Mouse (Mus musculus) urinary bladder, postnatal 25 days (tissue): ENCODE data around the gene Luc7l3.

Source experiments
- DNase-seq: peaks from one replicate; pipeline ENCODE4 v3.0.0; 2022; ENCODE audit warnings: low spot score

The Luc7l3 gene

DNA sequence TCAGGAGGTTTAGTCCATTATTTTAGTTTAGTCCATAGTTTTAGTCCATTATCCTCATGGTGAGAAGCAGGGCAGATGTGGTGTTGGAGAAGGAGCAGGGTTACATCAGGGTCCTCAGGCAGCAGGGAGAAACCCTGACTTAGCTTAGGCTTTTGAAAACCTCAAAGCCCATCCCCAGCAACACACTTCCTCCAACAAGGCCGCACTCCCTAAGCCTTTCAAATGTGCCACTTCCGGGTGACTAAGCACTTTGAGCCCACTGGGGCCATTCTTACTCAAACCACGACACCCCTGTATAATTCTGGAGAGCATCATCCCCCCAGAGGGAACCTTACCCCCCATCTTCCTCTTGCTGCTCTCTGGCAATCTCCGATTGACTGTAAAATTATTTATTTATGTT is 62.0 kb downstream of the Luc7l3 start:
- no peak for DNase-seq

DNA sequence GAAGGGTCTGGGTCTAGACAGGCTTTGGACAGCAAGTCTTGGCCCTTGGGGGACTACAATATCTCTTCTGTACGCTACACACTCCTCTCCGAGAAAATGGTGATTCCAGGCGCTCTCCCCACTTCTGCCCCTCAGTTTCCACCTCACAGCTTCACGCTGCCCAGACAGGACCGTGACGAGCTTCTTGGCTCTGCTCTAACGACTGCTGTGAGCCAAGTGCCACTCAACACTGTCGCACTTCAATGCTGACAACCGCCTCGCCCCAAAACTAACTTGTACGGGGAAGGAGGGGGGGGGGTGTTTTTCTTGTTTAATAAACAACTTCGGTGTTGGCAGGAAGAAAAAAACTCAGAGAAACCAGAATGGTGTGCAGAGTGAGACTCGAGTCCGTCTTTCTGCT is 63.8 kb downstream of the Luc7l3 start:
- DNase-seq, result no peak

DNA sequence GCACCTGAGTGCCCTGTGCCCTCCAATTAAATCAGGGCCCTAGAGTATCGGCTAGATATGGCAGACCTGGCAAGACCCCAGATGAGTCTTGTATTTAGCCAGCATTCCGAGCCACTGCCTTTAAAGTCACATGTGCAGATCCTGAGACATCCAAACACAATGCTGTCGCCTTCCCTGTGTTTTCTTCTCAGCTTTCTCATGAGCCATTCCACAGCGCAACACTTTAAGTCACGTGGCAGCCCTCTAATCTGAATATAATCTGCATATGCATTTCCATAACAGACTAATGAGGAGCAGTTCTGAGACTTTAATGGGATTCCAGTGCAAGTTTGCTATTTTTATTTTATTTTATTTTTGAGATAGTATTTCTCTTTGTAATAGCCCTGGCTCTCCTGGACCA is 66.1 kb downstream of the Luc7l3 start:
- no peak for DNase-seq

DNA sequence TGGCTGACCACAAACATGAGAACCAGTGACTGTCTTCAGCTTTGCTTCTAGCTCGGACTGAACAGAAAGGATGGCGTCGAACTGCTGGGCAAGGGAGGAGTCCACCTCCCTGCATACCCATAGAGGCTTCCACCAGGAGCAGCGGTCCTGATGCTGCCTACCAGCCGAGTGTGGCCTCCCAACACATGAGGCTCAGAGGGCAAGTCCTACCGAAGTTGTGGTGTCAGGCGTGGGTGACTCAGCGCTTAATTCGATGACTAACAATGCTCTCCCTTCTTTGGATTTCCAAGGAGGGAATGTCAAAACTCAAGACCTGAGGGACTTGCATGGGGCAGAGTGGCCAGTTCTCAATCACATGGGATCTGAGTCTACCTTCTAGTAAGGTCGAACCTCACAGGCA is 68.1 kb downstream of the Luc7l3 start:
- no peak for DNase-seq

DNA sequence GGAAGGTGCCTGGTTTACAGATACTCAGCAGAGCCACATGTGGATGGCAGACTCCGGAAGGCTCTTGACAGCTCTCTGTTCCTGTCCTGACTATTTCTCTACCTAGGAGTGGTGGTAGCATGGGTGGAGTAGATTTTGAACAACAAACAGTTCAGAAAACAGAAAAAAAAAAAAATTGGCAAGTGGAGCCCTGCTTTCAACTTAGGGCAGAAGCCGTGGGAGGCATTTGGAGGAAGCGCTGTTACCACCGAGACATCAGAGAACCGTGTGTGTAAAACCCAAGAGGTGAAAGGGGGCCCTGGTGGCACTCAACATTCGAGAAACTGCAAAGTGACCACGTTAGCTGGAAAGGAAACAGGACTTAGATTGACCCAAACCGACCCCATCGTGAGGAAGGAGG is 68.6 kb downstream of the Luc7l3 start:
- DNase-seq, result no peak

DNA sequence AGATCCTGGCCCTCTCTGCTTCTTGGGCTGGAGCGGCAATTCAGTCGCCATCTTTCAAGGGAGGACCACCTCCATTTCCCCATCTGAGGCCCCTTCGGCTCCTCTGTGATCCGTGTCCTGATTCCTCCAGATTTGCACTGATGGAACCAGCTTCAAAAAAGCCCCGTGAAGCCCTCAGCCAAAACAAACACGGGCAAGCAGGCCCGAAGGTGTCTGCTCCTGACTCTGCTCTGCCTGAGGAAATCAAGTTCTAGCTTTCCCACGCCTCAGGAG is 75.1 kb downstream of the Luc7l3 start:
- DNase-seq, result no peak

DNA sequence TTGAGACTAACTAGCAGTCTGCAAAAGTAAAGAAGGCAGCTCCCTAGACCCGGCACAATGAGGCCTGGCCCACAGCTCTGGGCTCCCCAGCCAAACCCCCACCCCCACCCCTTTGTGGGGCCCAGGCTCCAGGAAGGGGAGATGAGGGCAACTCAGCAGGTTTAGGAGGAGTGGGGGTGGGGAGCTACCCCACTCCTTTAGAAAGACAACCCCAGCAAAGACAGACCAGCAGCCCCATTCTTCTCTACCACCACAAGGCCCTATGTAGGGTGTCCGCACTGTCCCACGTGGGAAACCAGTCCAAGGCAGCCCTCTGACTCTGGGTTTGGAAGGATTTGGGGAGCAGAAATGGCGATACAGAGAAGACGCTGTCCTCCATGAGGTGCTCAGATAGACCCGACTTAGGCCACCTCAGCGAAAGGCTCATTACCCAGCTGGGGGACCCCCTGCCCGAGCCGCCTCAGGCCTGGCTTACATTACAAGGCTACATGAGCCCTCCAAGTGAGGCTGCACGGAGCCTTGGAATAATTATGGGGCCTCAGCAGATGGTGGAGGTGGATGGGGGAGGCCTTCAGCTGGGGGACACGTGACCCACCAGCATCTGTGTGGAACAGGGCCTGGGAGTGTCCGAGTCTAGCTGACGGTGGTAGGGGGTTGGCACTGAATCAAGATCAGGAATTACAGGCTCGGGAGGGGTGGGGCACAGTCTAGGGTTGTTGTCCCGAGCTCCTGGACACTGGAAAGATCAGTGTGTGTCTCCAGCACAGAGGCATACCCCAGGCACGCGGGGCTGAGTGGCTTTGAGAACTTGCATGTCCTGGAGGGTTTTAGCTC is 75.6 kb downstream of the Luc7l3 start, which contains the start of gene Wfikkn2:
Gene Wfikkn2, minus strand, starts transcription at position 51 of the 834 bp plus-strand sequence.
- no peak for DNase-seq

DNA sequence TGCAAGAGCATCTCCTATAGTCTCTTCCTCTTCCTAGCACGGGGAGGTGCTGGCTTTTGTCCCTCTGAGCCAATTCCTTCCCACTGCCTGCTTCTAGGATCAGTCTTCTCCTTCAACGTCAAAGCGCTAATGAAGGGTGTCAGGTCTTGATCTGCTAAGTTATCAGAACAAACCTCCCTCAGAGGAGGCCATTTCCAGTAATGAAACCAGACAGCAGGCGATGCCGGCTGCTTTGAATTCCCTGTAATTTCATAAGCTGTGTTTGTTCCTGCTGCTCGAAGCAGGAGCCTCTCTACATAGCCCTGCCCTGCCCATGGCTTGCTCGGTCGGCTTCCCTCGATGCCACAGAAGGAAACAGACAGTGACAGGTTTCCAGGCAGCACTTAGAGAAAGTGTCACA is 77.4 kb downstream of the Luc7l3 start:
- DNase-seq, result no peak

DNA sequence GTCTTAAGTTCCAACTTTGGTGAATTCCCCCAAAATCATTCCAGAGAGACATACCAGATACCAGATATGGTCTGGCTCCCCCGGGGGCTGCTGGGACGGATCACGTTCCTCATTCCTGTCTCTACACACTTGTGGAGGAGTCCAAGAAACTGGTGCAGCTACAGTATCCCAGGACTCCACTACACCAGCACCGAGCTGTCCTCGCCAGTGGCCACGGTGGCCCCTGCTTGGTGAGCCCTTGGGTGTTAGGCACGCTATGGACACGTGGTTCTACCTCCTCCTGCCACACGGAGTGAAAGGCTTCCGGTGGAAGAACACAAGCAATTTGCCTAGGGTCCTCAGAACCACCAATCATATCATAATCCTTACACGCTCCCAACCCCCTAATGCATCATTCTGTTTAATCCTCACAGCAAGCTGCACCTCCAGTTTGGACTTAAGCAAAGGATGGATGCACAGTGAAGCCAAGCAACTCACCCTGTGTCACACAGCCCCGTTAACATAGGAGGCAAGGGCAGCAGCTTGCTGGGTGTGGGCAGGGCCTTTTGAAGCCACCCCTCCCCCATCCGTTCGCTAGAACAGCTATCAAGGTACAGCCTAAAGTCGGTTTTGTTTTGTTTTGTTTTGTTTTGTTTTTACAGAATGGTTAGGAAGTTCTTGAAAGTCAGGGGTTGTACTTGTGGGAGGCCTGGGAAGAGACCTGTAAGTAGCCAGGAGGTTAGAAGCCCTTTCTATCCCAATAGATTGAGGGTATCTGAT is 78.2 kb downstream of the Luc7l3 start:
- no peak for DNase-seq

DNA sequence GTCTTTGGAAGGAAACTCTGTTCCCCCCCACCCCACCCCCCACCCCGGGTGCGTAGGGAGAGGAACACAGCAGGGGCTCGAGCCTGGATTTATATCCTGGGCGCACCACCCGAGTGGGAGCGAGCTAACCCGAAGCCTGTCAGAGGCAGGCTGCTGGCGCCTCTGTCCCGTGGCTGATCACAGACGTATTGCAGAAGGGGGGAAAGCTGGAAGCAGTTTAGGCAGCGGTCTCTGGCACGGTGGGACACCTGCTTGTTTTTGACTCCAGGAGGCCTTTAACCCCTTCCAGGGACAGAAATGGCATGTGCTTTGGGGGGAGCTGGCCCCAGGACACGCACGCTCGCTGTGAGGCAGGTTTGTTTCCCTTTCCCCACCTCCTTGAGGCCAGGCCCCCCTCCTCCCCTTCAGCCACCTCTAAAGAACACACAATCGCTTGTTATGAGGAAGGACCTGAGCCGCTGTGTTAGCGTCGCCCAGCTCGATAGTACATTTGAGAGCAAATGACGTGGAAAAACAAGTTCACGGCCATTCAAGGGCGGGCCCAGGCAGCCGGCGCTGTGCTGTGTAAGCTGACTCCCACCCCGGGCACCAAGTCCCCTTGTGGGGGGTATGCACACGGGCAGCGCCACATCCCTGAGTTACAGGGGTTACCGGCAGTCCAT is 78.9 kb downstream of the Luc7l3 start:
- no peak for DNase-seq

DNA sequence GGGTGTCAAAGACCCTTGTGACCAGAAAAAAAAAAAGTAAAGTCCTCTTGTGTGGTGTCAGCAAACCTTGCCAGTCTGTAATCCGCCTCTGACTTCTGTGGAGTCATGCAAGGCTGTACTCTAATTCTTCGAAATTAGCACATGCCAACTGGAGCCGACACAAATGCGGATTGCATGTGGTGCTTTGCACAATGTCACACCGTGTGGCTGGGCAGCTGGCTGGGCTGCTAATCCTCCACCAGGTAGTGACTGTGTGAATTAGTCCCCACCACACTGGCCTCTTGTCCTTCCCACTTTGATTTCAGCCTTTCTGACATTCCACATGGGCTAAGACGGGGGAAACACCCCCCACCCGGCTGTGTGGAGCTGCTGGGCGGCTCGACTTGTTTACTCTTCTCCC is 82.1 kb downstream of the Luc7l3 start:
- DNase-seq, result no peak

DNA sequence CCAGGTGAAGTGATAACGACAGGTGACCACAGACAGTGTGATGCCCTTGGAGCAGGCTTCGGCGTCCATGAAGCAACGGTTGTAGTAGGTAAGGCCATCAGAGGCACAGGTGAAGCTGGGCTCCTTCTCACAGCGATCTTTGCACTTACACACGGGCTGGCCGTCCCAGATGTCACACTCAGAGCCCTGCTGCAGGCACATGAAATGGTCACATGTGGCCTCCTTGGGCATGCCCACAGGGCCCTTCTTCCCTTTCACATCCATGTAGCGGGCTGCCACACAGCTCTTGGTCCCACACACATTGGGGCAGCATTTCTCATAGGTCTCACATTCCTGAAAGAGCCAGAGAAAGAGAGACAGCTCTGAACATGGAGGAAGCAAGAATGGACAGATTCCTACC is 83.0 kb downstream of the Luc7l3 start:
- DNase-seq, result no peak
